Mouse (Mus musculus) cerebellum, postnatal 4 days (tissue): Measurements from ENCODE around the gene Glmn.

Source experiments
- DNase-seq, 2 experiments: peaks; one replicate each; pipeline ENCODE4 v3.0.0; 2022; ENCODE audit warnings: low spot score in 2 of 2, mixed read lengths in 1 of 2

Gene Glmn

DNA sequence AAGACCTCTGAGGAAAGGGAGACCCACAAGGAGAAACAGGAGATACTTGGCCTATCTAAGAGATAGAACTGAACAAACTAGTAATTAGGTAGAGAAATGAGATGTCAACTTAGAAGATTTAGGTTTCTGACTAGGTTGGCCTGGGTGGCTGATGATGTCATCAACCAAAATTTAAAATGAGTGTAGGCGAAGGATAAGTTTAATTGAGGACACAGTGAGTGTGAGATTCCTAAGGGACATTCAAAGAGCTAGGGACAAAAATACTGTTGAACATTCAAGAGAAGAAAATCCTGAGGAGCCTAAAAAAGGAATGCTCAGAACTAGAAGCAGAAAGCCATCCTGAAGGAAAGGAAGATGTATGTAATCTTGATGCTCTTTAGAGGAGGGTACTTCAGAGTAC, 81.6 kb downstream of the Glmn start:
- DNase-seq = no peak

DNA sequence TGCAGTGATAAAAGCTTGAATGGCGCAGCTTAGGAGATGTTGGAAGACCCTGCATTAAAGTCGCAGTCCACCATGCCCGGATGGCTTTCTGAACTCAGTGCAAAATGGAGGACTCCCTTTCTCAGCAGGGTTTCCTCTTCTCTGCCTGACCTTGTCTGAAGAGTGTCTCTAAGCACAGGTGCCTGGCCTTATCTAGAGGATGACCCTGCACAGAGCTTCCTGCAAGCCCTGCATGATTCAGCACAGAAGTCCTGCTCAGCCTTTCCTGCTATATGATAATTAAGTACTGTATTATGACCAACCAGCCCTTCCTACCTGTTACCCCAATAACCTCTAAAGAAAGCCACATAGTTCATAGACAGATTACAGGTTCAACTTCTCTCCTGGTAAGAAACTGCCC, 82.2 kb downstream of the Glmn start:
- no peak for DNase-seq

- DNase-seq = peak in 1 of 2 experiments; percentile 20
These were observed 84.1 kb downstream of the Glmn start for GRCm38 (mm10) chr5:107513583-107513982.

DNA sequence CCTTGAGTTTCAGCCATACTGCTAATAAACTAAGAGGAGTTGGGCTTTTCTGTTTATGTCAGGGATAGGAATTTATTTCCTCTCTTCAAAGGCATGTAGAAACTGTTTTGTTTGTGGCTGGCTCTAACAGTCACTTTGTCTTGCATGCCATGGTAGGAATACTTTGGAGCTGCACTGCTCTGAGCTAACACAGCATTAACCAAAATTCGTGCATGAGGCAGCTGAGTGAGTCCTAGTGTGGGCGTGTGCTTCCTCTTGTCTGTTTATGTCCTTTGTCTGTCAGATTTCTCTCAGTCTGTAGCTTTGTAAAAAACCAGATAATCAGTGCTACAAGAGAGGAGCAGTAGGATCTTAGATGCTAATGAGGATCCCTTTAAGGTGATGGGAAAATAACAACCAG, 86.4 kb downstream of the Glmn start:
- no peak for DNase-seq

- DNase-seq = no peak
These were observed 87.2 kb downstream of the Glmn start for GRCm38 (mm10) chr5:107510503-107510902.

DNA sequence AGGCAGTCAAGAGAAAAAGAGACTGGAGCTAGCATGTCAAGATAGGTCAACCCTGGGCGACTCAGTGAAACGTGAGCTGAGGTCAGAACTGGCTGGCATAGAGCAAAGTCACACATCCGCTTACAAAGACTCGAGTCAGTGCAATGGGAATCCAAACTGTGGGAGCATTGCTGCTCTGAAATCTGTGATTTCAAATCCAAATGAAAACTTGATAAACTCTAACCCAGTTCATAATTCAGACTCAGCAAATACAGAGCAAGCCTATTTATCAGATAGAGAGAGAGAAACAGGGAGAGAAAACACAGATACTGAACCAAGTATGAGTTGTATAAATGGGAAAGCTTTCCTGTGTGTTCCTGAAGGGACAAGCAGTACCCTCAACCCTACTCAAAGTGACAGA, 90.4 kb downstream of the Glmn start, which contains the start of gene Gm42669:
Gm42669 (plus strand) TSS at position 301 of the 400 bp plus-strand sequence.
- DNase-seq = no peak

DNA sequence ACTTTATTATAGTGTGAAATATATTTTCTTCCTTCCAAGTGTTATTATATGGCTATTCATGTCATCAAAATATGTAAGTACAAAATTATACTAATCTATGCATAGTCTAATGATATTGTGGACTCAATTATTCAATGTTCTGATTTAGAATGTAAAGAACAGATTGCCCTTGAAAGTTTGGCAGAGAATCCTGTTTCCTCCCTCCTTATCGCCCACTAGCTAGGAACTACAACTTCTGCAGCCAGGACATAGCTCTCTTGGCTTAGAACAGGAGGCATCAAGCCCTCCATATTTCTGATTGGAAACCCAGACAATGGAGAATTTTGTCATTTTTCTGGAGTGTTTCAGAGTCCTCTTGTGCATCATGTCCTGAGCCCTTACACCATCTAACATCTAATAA, 96.9 kb downstream of the Glmn start:
- no peak for DNase-seq

DNA sequence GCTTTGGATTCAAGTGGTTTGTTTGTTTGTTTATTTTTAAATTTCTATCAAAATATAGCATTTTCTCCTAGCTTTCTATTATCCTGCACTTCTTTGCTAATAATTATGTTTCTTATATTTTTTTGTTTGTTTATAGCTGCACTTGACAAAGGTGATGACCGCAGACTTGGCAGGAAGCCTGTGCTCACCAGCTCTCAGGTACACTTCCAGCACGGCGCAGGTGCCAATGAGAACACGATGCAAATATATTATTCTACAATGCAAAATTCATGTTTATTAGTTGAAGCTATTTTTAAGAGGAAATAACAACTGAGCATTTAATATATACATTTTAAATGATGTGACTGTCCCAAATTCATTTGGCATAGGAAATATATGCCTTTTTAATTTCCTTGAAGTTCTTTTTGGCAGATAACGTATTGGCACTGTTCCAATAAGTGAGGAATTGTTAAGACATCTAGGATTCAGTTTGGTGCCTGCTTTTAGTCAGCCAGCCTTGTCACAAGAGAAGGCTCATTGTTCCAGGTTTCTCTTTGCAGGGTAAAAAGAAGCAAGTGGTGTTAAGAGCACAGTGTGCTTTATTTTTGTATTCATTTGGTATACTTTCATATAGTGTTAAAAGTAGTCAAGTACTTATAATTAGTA, 97.7 kb downstream of the Glmn start:
- no peak for DNase-seq
